Mouse (Mus musculus): ENCODE results near the gene Pgc.

Pgc gene

DNA sequence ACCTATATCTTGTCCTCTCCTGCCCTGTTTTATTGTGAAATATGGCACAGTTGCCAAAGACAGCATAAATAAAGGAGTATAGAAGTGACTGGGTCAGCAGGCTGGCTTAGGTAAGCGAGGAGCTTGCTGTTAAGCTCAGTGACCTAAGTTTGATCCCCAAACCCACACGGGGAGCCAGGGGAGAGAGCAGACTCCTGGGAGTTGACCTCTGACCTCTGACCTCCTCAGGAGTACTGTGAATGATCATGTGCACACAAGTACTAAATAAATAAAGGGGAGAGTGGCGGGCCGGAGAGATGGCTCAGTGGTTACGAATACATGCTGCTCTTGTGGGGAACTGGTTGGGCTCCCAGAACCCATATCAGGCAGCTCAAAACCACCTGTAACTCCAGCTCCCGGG, 23.5 kb downstream of the Pgc start:
- DNase-seq (ENCODE audit: low read depth): no peak

DNA sequence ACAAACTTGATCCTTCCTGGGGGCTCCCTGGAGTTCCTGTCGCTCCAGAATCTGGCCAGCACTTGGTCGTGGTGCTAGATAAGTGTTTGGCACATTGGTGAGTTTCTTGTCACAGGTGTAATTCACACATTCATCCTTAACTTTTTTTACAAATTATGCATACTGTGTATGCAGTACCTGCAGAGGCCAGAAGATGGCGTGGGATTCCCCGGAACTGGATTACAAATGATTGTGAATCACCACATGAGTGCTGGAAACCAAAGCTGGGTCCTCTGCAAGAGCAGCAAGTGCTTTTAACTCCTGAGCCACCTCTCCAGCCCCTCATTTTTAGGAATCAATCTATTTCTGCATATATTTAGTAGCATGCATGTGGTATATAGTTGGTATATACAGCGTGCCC, 25.2 kb downstream of the Pgc start:
- no peak for DNase-seq (ENCODE audit: low read depth)

DNA sequence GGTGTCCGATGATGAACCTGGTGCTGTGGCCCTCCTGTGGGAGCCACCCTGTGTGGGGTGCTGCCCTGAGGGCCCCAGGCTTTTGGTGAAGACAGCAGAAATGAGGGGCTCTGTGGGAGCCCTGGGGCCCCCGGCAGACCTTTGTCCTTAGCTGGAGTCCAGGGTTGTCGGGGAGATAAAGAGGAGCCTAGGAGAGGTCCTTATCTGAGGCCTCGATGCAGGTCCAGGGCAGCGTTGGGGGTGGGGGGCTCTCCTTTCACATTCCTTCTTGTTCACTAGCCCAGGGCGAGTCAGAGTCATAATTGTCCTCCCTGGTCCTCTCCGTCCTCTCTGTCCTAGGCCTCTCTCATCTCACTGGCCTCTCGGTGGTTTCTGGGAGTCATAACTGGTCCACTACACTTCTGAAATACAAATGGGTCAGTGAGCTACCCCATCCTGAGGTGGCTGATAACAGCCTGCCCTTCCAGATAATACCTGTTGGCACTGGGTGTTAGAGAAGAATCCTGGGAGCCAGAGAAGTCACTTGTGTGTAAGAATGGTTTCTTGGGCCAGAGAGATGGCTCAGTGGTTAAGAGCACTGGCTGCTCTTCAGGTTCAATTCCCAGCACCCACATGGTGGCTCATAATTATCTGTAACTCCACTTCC, 26.6 kb downstream of the Pgc start:
- no peak for DNase-seq (ENCODE audit: low read depth)

DNA sequence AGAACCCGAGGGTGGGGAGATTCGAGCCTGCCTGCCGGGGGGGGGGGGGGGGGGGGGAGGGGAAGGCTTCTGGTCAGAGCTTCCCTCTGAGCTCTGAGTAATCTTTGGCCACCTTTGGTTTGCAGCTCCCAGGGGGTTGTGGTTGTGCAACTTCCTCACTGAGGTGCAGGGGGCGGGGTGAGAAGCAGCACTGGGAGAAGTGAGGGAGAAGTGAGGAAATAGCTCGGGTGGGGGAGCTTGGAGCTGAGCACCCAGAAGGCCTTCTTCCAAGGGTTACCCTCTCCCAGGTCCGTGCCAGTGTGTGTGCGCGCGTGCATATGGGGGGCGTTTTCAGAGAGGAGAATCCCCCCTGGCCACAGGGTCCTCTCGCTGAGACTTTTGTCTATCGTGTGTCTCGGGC, 27.6 kb downstream of the Pgc start:
- DNase-seq (ENCODE audit: low read depth): no peak

DNA sequence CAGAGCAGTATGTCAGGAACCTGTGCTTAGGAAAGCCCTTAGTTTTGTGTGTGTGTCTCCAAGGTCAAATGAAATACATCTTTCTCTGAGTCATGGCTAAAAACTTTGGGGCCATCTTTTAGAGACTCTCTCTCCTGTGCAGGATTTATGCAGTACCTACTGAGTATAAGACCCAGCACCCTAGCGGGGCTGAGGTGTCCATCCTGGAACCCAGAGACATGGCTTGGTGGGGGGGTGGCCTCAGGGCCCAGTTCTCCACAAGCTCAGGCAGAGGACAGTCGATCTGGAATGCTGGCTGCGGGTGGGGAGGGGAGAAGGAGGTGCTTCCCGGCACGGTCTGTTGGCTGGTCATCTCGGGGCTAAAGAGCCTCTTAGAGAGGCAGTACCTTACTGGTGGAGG, 29.7 kb downstream of the Pgc start:
- no peak for DNase-seq (ENCODE audit: low read depth)

DNA sequence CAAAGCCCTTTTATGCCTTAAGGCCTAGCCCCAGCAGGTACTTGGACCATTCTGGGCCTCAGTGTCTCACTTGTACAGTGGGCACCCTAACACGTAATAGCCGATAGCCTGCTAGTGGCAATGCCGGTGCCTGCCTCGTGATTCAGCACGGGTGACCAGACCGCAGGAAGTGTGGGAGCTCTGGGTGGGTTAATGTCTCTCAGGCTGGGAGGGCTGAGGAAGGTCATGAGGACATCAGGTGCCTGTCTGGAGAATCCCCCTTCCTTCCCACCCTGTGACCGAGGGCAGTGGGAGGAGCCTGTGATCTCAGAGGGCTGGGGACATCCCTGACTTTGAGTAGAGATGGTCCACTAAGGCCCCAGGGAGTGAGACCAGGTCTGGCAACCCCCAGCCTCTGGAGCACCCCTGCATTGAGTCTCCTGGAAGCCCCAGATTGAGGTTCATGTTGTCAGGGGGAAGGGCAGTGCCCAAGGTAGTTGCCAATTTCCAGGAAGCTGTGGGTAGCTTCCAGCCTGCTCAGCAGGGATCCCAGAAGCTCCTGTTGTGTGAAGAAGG, 30.5 kb downstream of the Pgc start:
- no peak for DNase-seq (ENCODE audit: low read depth)

DNA sequence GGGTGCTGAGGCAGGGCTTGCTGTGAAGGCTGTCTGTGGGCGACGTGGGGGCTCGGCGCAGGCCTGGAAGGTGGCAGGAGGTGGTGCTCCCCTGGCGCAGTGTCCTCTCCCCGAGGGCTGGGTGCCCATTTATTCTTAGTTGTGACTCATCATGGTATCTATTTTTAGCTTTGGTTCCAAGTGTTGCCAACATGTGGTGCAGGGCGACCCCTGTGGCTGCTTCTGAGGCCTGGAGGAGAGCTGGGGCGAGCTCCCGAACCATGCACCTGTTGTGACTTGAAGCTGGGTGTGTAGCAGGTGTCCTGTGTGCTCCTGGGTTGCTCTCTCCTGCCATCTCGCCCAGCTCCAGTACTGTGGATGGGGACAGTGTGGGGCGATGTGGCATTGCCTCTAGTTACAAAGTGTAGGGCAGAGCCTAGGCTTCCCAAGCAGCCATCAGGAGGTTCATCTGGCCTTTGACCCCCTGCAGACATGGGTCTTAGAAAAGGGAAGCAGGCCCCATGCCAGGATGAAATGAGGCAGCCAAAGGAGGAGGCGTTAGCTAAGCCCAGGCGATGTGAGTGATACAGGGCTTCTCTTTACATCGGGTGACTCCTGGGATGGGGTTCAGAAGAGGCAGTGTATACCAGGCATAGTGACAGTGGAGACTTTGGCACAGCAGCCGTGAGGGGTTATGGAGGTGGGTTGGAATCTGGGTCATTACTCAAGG, 33.2 kb downstream of the Pgc start:
- peak; percentile 26 for DNase-seq (ENCODE audit: low read depth)

DNA sequence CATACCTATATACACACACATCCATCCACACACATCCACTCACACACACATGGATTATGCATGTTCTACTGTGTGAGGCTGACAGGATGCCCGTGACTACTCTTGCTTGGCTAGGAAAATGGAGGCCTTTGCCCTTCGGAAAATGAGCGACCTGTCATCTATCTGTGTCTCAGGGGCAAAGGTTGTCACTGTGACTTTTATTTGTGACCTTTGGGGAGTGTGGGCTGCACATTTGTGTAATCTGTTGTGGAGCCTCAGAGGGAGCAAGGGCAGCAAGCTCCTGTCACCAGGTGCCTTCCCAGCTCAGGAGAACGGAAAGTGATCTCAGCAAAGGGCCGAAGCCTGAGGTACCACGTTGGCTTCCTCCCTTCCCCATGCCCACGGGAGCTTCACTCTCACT, 35.4 kb downstream of the Pgc start:
- DNase-seq (ENCODE audit: low read depth): no peak

DNA sequence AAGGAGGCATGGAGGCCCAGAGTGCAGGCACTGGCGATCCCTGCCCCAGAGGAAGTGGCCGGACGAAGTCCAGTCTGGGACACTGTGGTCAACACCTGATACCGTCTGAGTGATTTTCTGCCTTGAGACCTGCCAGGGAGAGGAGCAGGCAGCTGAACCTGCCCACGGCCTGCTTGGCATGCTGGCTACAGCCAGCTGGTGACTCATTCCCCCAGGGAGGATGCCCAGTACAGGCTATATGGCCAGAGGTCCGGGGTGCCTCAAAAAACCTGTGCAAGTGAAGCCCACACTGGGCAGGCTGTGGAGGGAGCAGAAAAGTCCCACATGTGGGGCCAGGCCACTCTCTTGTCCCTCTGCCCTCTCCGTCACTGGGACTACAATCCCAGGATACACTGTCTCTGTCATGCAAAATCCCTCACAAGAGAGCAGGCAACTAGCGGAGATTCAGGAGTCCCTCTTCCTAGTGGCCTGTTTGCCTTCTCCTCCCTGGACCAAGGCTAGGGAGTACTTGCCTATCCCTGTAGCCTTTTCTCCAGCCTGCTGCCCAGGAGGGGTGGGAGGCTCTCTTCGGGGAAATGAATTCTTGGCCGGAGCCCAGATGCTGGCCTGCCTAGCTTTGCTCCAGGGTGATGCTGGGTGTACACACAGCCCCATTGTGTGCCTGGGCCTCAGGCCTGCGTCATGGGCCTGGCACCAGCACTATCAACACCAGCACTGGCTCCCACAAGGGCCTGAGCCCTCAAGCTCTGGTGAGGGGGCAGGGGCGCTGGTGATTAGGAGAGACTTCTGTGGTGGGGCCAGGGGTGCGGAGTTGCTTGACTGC, 36.1 kb downstream of the Pgc start:
- no peak for DNase-seq (ENCODE audit: low read depth)

DNA sequence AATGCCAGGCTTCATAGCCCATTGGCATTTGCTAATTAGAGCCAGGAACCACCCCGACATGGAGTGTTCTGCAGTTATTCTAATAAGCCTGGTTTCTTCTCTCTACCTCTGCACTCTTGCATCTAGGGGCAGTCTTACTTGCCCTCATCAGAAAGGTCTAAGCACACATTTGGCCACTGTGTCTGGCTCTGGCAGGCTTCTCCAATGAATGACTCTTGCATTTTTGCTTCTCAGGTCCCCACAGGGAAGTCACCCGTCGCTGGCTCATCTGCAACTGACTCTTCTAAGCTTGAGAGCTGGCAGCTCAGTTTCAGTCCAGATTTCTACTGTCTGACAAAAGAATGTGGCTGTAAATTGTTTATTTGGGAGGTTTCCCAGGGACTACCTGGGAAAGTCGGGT, 39.3 kb downstream of the Pgc start:
- DNase-seq (ENCODE audit: low read depth): no peak

DNA sequence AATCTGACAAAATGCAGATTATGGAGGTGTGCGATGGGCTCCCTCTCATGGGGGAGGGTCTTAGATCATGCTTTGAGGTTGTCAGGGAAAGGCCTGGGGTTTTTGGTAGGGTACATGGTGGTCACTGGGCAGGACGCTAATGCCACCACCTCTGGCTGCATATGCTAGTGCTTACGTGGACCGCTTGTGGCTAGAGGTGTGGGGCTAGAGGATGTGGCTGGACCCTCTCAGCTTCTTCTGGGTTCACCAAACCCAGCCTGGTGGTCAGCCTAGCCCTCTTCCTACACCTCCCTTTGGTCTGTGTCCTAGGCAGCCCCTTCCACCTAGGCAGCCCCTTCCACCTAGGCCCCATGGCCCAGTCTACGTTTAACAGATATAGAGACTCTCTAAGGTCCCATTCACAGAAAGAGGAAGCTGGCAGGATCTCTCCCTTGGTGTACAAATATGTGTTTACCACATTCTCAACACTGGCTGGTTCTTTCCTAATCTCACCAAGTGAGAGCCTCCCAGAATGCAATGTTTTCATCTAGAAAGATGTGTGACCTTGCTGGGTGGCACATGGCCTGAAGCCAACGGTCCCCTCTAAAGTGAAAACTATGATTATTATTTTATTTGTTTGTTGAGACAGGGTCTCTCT, 39.9 kb downstream of the Pgc start:
- DNase-seq (ENCODE audit: low read depth): no peak

DNA sequence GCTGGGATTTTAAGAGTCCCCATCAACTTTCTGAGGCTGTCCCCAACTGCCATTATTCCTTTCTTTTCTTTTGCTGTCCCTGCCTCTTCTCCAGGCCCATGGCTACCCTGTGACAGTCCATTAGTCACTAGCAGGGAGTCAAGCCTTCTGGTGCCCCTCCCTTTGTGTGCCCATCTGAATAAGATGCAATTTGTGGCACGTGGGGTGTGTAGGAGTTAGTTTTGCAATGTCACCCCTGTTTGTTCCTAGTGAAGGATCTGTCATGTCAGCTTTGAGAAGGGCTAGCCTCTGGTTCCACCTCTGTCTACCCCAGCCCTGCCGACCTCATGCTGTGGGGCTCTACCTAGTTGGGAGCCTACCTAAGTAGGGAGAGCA, 40.4 kb downstream of the Pgc start:
- no peak for DNase-seq (ENCODE audit: low read depth)

DNA sequence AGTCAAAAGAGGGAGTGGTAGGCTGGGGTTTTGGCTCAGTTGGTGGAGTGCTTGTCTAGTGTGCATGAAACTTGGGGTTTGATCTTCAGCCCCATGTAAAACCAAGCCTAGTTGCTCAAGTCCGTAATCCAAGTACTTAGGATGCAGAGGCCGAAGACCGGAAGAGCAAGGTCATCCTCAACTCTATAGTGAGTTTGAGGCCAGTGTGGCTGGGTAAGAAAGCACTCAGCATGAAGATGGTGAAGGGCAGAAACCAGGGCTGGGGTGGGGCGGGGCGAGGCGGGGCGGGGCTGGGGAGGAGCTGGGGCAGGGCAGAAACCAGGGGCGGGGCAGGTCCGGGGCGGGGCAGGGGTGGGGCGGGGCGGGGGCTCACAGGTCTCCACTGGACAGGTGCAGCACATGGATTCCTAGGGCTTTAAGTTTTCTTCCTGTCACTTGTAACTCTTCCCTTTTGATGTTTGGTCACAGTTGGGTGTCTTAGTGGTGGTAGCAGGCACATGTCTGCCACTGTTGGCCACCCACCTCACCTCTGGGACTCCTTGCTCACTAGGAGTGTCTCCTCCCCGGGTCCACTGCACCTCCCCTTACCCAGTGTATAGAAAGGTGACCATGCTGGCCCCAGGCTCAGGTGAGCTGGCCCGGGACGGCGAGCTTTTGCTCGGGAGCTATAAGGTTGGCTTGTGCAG, 41.0 kb downstream of the Pgc start:
- DNase-seq (ENCODE audit: low read depth): no peak

DNA sequence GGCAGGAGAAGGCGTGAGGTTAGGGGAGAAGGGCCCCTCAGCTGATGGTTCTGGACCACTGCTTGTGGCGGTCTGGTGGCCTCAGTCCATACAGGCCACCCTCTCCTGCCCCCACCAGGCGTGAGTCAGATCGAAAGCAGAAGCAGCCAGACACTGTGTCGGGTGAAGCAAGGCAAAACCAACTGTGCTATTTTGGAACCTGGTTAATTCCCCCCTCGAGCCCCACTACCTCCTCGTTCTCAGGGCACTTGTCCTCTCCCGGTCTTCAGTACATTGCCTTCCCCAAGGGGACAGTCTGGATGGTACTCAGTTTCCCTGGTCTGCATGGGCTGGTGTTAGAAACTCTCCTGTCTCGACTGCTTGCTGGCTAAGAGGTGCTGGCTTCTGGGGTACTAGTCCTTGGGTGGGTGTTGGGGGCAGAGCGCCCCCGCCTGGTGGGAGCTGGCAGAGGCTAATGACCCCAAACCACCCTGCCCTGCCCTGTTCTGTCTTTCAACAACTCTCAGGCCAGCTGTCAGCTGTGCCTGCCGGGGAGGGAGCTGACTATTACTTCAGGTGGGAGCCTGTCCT, 42.1 kb downstream of the Pgc start:
- peak; percentile 34 for DNase-seq (ENCODE audit: low read depth)

DNA sequence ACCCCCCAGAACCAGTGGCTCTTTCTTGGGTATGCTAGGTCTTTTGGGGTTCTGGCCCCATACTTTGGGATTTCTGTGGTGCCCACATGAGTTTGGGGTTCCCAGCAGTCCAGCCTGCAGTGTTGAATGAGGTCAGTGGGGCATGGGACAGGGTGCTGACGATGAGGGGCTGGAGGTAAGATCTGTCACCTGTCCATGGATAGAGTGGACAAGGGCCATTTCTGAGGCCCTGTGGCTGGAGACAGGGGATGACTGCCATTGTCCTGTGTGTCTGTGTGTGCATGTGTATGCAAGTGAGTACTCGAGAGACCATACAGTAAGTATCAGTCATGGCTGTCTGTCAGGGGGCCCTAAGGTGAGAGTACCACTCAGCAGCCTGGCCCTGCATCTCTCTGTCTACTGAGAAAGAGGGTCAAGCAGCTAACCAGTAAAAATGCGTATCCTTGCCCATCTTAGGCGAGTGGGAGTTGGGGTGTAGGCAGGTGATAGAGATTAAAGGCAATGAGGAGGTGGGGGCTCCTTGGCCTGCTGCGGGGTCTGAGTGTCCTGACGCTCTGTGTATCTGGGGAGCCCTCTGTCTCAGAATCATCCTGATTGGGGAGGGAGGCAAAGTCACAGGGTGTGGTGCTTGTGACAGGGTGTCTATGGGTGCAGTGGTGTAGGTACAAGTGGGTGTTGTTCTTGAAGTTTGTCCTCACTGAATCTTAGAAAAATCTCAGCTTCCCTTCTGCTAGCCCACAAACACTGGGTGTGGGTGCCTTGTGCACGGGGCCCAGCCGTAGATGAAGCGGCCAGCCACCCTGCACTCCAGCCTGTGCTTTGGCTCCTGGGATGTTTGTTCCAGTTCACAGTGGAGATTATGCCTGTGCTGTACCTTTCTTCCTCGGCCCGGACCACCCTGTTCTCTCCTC, 43.0 kb downstream of the Pgc start:
- DNase-seq (ENCODE audit: low read depth): no peak

DNA sequence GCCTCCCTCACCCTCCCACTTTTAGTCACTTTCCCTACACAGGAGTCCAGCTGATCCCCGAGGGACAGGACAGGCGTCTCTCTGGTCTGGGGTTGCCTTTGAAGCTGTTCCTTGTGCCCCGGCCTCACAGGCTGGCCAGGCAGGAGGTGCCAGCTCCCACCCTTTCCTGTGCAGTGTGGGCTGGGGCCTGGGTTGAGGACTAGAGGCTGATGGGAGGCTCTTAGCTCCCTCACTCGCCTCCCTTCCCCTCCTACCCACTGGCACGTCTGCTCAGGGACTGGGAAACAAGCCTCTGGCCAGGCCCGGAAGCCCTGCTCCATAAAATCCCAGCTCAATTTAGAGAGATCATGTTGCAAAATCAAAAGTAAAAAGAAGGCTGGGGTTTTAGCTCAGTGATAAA, 47.0 kb downstream of the Pgc start:
- no peak for DNase-seq (ENCODE audit: low read depth)

DNA sequence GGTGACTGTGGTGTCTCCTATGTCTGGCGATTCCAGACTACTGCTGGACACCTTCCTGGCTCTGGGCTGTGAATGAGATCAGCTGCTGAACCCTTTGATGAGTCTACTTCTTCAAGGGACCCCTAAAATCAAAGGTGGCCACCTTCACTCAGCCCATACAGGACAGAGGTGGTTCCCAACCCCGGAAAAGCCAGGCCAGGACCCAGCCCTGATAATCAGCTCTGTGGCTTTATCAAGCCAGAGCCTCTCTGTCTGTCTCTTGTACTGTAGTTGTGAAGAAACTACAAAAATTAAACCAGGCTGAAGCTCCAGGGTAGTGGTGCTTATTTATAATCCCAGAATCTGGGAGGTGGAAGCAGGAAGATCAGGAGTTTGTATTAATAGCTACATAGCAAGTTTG, 50.5 kb downstream of the Pgc start:
- no peak for DNase-seq (ENCODE audit: low read depth)

DNA sequence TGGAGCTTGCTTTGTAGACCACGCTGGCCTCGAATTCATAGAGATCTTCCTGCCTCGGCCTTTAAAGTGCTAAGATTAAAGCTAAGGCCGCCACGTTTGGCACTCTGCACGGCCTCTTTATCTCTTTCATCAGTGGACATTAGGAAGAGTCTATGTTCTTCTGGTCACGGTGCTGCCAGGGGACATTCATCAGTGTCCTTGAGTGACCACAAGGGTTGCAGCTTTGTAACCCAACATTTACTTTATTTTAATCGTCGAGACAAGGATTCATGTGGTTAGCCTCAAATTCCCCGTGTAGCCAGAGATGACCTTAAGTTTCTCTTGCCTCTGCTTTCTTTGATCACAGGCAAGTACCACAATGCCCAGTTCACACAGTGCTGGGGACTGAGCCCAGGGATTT, 53.8 kb downstream of the Pgc start:
- DNase-seq (ENCODE audit: low read depth): no peak

DNA sequence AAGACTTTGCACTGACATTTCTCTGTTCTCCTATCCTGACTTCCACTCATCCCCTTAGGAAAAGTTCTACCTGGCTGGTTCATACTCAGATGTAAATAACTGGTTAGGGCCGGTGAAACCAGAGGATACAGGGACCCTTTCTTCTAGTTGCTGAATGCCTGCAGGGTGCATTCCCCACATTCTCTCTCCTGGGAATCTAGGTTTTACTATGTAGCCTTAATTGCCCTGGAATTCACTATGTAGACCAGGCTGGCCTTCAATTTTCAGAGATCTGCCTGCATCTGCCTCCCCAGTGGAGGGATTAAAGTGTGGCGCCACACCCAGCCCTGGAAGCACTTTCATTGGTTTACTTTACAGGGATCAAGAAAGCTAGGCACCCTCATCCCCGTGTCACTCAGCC, 55.8 kb downstream of the Pgc start:
- no peak for DNase-seq (ENCODE audit: low read depth)

DNA sequence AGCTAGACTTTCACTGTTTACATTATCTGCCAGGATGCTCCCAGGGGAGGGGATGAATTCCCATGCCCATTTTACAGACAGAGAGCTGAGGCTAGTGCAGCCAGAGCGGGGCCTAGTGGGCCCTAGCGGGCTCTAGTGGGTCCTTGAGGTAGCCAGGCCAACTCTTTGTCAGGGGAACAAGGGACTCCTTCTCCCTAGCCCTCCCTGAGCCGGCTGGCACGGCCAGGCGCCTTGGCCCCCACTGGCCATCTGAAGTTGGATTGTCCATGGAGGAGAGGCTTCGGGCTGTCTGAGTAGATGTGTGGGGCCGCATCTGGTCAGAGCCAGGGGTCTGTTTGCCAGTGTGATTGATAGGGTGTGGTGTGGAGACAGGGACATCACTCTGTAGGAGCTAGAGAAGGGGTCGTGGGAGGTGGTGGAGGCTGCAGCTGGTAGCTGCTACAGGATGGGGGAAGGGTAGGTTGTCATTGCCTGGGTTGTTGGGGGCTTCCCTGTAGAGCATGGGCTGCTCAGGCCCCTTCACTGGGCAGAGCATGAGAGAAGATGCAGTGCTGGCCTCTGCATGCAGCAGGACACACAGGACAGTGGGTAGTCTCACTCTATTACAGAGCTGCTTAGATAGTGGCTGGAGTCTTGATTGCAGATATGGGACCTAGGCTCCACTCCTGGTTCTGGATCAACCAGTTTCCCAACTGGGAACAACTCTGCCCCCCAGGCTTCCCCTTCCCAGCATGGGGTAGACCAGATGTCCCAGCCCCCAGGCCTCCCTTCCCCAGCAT, 57.0 kb downstream of the Pgc start:
- DNase-seq (ENCODE audit: low read depth): no peak
